ENCODE assay signal across 26 mouse cellular contexts in genomic region chr6:48913587-48913986, GRCm38 (mm10). TPM values are rescaled to one million over a fixed set of nuclear protein-coding genes. Genes with fewer than 3 reads are reported as not detected.
"Had no signal": no experiment of that assay in that cellular context is flagged by ENCODE, and none has a peak within 500 bp of the region (broad histone marks: within the 10 kb centered on the region; RNA-seq: fewer than 3 reads in every experiment).

No protein-coding gene starts in this region.

- H3K4me3 ChIP-seq: gastrocnemius, adult 2 months; heart, adult 2 months; heart, embryonic 12.5 days; hindbrain, embryonic 10.5 days; hindbrain, embryonic 12.5 days; intestine, embryonic 15.5 days; layer of hippocampus, adult 2 months; left cerebral cortex, adult 2 months; limb, embryonic 10.5 days; limb, embryonic 12.5 days; liver, embryonic 13.5 days; liver, embryonic 15.5 days had no signal

- ATAC-seq: forebrain, embryonic 16.5 days; hindbrain, embryonic 16.5 days; inflammation-experienced regulatory T-cells, adult 6 months; intestine, embryonic 15.5 days; intestine, postnatal 0 days had no signal

- H3K27ac ChIP-seq: gastrocnemius, adult 2 months; heart, adult 2 months; hindbrain, embryonic 10.5 days; hindbrain, embryonic 12.5 days; hindbrain, embryonic 14.5 days; intestine, embryonic 15.5 days; layer of hippocampus, adult 2 months; left cerebral cortex, adult 2 months; limb, embryonic 10.5 days; limb, embryonic 12.5 days; liver, embryonic 13.5 days; liver, embryonic 15.5 days had no signal

- H3K9me3 ChIP-seq: heart, embryonic 12.5 days; hindbrain, embryonic 10.5 days; hindbrain, embryonic 12.5 days; intestine, embryonic 15.5 days; limb, embryonic 10.5 days; limb, embryonic 12.5 days; liver, embryonic 13.5 days; liver, embryonic 15.5 days had no signal

- H3K4me2 ChIP-seq: heart, embryonic 12.5 days; hindbrain, embryonic 12.5 days; hindbrain, embryonic 14.5 days; intestine, embryonic 15.5 days; limb, embryonic 12.5 days; liver, embryonic 11.5 days; liver, embryonic 13.5 days; liver, embryonic 15.5 days had no signal

- H3K4me1 ChIP-seq: heart, embryonic 12.5 days; hindbrain, embryonic 10.5 days; hindbrain, embryonic 12.5 days; intestine, embryonic 15.5 days; limb, embryonic 10.5 days; limb, embryonic 12.5 days; liver, embryonic 13.5 days; liver, embryonic 15.5 days had no signal

- H3K9ac ChIP-seq: heart, embryonic 12.5 days; hindbrain, embryonic 12.5 days; hindbrain, embryonic 14.5 days; intestine, embryonic 15.5 days; limb, embryonic 12.5 days; liver, embryonic 13.5 days; liver, embryonic 15.5 days had no signal

- H3K27me3 ChIP-seq: hindbrain, embryonic 12.5 days; intestine, embryonic 15.5 days; limb, embryonic 12.5 days; liver, embryonic 13.5 days; liver, embryonic 15.5 days had no signal

- DNase-seq: gastrocnemius, adult 2 months; gastrocnemius, postnatal 10 days; gastrocnemius, postnatal 25 days; heart, adult 2 months; heart, postnatal 10 days; heart, postnatal 4 days; kidney, adult 8-10 months; liver; liver, embryonic 13.5 days had no signal

- H3K36me3 ChIP-seq: heart, embryonic 12.5 days; hindbrain, embryonic 10.5 days; hindbrain, embryonic 12.5 days; intestine, embryonic 15.5 days; limb, embryonic 10.5 days; limb, embryonic 12.5 days; liver, embryonic 13.5 days; liver, embryonic 15.5 days had no signal

RNA-seq across cellular contexts. Expression of gene 1600015I10Rik, which starts 16.1 kb away (rescaled TPM):
- polyA plus RNA-seq: forebrain, embryonic 16.5 days; heart, embryonic 16.5 days; hindbrain, embryonic 10.5 days; hindbrain, embryonic 12.5 days; hindbrain, embryonic 14.5 days; hindbrain, embryonic 16.5 days; inflammation-experienced regulatory T-cells, adult 6 months; intestine, embryonic 15.5 days; intestine, postnatal 0 days; limb, embryonic 10.5 days; limb, embryonic 12.5 days; liver, embryonic 11.5 days; liver, embryonic 13.5 days; liver, embryonic 15.5 days had no signal

RNA-seq across cellular contexts. Expression of gene Aoc1, which starts 40.9 kb away (rescaled TPM):
- polyA plus RNA-seq: forebrain, embryonic 16.5 days; heart, embryonic 12.5 days; heart, embryonic 14.5 days; hindbrain, embryonic 10.5 days; hindbrain, embryonic 12.5 days; hindbrain, embryonic 14.5 days; hindbrain, embryonic 16.5 days; inflammation-experienced regulatory T-cells, adult 6 months; limb, embryonic 10.5 days; limb, embryonic 12.5 days; liver, embryonic 11.5 days; liver, embryonic 13.5 days; liver, embryonic 15.5 days had no signal
